Mouse (Mus musculus) lung, postnatal 0 days (tissue): ENCODE measurements around the gene Cpeb2.

Source experiments
- CTCF ChIP-seq: IDR thresholded peaks from 2 replicates; pipeline ENCODE4 v1.5.1; 2016; ENCODE audit warnings: antibody characterized with exemption, mild to moderate bottlenecking
- EP300 ChIP-seq: IDR thresholded peaks from 2 replicates; pipeline ENCODE4 v1.6.1; 2016; ENCODE audit warnings: antibody characterized with exemption, mild to moderate bottlenecking, control low read depth

- TF ChIP-seq CTCF, result no peak
- TF ChIP-seq EP300, result no peak
Observed at GRCm38 (mm10) chr5:43297459-43297858, 64.5 kb downstream of the Cpeb2 start.
